Mouse (Mus musculus) hindbrain, postnatal 0 days (tissue): Measurements from ENCODE around the gene Zfp69. TPM values are rescaled to one million over a fixed set of nuclear protein-coding genes. Genes with fewer than 3 reads are reported as not detected.

ENCODE experiments used
- ATAC-seq: fragments of 200-750 bp; cut with Nextera tagmentation; 2 replicates; pipeline ENCODE4 v1.8.0; 2017; ENCODE audit warnings: mild to moderate bottlenecking, moderate TSS enrichment, moderate library complexity
- DNase-seq: peaks from one replicate; pipeline ENCODE4 v3.0.0-alpha.2; 2015; ENCODE audit warnings: low spot score
- H3K27ac ChIP-seq: fragments of 300-500 bp; sonication (generic); 2 replicates; pipeline ENCODE4 v1.5.1; 2014; ENCODE audit warnings: mild to moderate bottlenecking
- H3K27me3 ChIP-seq: fragments of 300-500 bp; sonication (generic); 2 replicates; pipeline ENCODE4 v1.6.1; 2014; ENCODE audit warnings: low read length, mixed read lengths; ENCODE audit not compliant: insufficient read depth
- H3K36me3 ChIP-seq: fragments of 300-500 bp; sonication (generic); 2 replicates; pipeline ENCODE4 v1.6.1; 2014; ENCODE audit warnings: low read length, mixed read lengths; ENCODE audit not compliant: insufficient read depth
- H3K4me1 ChIP-seq: fragments of 300-500 bp; sonication (generic); 2 replicates; pipeline ENCODE4 v1.6.1; 2014; ENCODE audit warnings: antibody characterized with exemption, low read length, mixed read lengths; ENCODE audit not compliant: insufficient read depth
- H3K4me2 ChIP-seq: fragments of 300-500 bp; sonication (generic); 2 replicates; pipeline ENCODE4 v1.6.1; 2014; ENCODE audit warnings: low read depth, mild to moderate bottlenecking, low read length, moderate library complexity, mixed read lengths
- H3K4me3 ChIP-seq: fragments of 300-500 bp; sonication (generic); 2 replicates; pipeline ENCODE4 v1.5.1; 2014; ENCODE audit warnings: low read length
- H3K9ac ChIP-seq: fragments of 300-500 bp; sonication (generic); replicated peaks from 2 replicates; pipeline ENCODE4 v1.6.1; 2014; ENCODE audit warnings: mild to moderate bottlenecking, low read length, moderate library complexity, mixed read lengths
- H3K9me3 ChIP-seq: fragments of 300-500 bp; sonication (generic); 2 replicates; pipeline ENCODE4 v1.6.1; 2016; ENCODE audit warnings: low read length, mixed read lengths
- CTCF ChIP-seq: IDR thresholded peaks from 2 replicates; pipeline ENCODE4 v1.5.1; 2016; ENCODE audit warnings: antibody characterized with exemption, control low read depth, low read depth
- WGBS: fragments of 180-500 bp; shearing (Covaris S2); extraction: QIAGEN DNeasy Blood & Tissue Kit; methylation state at CpG from one replicate; pipeline ENCODE4 v1.1.7; 2014; 5-methylcytosine and 5-hydroxymethylcytosine counted together
- polyA plus RNA-seq: library from polyadenylated mRNA; unstranded; fragments of >200 nt; fragmentation: Nextera tagmentation; extraction: Ambion mirVana; gene quantifications from 2 replicates; pipeline ENCODE4 v1.2.1, GENCODE M21; 2015
- total RNA-seq: library from RNA; depleted of rRNA; stranded (reverse); fragments of >200 nt; gene quantifications from 2 replicates; pipeline ENCODE4 v1.2.3, GENCODE M21; 2014

Gene Zfp69
- total and polyA plus RNA-seq, 2 experiments from 2014 or later, result 1.8 to 4.5 TPM

GRCm38 (mm10) chr4:120978221-120978620, 26.7 kb upstream of the Zfp69 start:
- Histone ChIP-seq H3K27me3 (no peaks in the 10 kb centered on the region), H3K4me3 (no peak overlapping the region), H3K4me2 (no peak overlapping the region), H3K36me3 (peaks cover 31% of the 10 kb centered on the region), H3K9me3 (no peaks in the 10 kb centered on the region), H3K9ac (no peak overlapping the region), H3K4me1 (no peaks in the 10 kb centered on the region), H3K27ac (no peak overlapping the region)
- no peak for ATAC-seq
- DNase-seq, result no peak
- WGBS, result 90% methylated on average over 3 of the region's 3 CpGs
- TF ChIP-seq CTCF, result no peak

DNA sequence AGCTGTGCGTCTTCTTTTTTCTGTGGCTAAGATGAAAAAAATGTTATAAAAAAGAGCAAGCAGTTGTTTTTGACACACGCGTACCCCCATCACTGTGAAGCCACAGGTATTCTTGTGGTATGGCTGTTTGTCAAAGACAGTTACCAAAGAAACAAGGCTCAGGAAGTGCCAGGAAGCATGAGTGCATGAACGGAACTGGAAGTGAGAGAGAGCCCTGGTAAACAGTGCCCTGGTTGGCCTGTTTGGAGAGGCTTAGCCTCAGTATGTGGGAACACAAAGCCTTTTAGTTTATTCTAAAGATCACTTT, 23.9 kb upstream of the Zfp69 start:
- H3K9ac ChIP-seq, result no peak overlapping the region
- H3K4me2 ChIP-seq, result no peak overlapping the region
- no peaks in the 10 kb centered on the region for H3K4me1 ChIP-seq
- no peak for TF ChIP-seq CTCF
- ATAC-seq (no peak), DNase-seq (no peak)
- peaks cover 43% of the 10 kb centered on the region for H3K36me3 ChIP-seq
- 93% methylated on average over 4 of the region's 4 CpGs for WGBS
- no peak overlapping the region for H3K27ac ChIP-seq
- H3K9me3 ChIP-seq, result no peaks in the 10 kb centered on the region
- H3K27me3 ChIP-seq, result no peaks in the 10 kb centered on the region
- H3K4me3 ChIP-seq, result no peak overlapping the region

- Histone ChIP-seq H3K9ac (no peak overlapping the region), H3K4me3 (no peak overlapping the region), H3K4me2 (no peak overlapping the region), H3K27ac (no peak overlapping the region), H3K4me1 (no peaks in the 10 kb centered on the region), H3K27me3 (no peaks in the 10 kb centered on the region), H3K36me3 (peaks cover 39% of the 10 kb centered on the region), H3K9me3 (no peaks in the 10 kb centered on the region)
- ATAC-seq (no peak), DNase-seq (no peak)
- 84% methylated on average over 11 of the region's 11 CpGs for WGBS
- no peak for TF ChIP-seq CTCF
Measured at GRCm38 (mm10) chr4:120974711-120975427, 23.4 kb upstream of the Zfp69 start.

DNA sequence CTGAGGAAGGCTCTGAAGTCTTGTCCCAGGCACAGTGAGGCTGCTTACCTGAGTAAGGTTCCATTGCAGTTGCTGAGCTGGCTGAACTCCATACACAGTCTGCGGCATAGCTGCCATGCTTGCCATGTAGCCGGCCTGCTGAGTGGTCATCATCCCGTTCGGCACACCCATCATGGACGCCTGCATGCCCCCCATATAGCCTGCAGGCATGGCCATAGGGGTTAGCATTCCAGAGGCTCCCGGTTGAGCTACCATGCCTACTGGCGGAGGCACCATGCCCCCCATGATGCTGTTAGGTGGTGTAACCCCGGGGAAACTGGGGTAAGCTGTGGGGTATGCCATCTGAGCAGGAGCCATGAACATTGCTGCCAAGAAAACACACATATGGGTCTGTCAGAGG, 20.3 kb upstream of the Zfp69 start:
- Histone ChIP-seq H3K9me3 (no peaks in the 10 kb centered on the region), H3K9ac (no peak overlapping the region), H3K27ac (no peak overlapping the region), H3K27me3 (no peaks in the 10 kb centered on the region), H3K4me3 (no peak overlapping the region), H3K4me2 (no peak overlapping the region), H3K36me3 (peaks cover 53% of the 10 kb centered on the region), H3K4me1 (no peaks in the 10 kb centered on the region)
- WGBS, result 88% methylated on average over 8 of the region's 8 CpGs
- ATAC-seq, result no peak
- no peak for TF ChIP-seq CTCF
- no peak for DNase-seq

DNA sequence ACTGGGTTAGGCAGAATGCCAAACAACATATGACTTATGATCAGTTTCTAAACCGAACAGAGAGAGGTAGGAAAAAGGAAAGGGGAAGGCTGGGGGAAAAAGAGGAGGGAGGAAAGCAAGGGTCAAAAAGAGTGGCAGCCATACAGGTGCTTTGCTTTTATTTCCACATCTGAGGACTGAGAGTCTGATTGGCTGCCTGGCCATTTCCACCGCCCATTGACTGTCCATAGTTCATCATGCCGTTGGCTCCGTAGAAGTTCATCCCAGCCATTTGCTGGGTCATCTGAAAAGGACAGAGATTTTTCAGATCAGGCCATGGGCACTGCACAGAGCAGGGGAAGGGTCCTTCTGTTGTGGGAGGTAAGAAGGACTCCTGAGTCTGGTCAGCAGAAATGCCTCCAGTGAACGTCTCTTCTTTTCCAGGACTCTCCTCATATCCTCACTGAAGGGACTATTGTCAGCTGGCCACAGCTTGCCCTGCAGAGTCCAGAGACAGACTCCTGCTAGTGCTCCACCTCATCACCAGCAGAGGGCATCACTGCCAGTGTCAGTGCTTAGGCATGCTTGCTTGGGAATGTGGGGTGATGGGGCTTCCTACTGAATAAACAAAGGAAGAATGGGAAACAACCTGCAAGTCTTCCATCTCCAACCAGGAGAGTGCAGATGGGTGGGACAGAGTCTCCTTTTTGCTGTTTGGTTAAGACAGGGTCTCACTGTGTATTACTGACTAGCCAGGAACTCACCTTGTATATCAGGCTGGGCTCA, 18.1 kb upstream of the Zfp69 start:
- ATAC-seq (peak; percentile 72; the same call in 1 of the 2 replicates), DNase-seq (peak; percentile 66)
- 84% methylated on average over 5 of the region's 5 CpGs for WGBS
- TF ChIP-seq CTCF, result peak; percentile 74
- no peak overlapping the region for H3K4me3 ChIP-seq
- no peak overlapping the region for H3K9ac ChIP-seq
- H3K27me3 ChIP-seq, result no peaks in the 10 kb centered on the region
- no peaks in the 10 kb centered on the region for H3K4me1 ChIP-seq
- H3K36me3 ChIP-seq, result peaks cover 44% of the 10 kb centered on the region
- no peak overlapping the region for H3K4me2 ChIP-seq
- no peak overlapping the region for H3K27ac ChIP-seq
- no peaks in the 10 kb centered on the region for H3K9me3 ChIP-seq

DNA sequence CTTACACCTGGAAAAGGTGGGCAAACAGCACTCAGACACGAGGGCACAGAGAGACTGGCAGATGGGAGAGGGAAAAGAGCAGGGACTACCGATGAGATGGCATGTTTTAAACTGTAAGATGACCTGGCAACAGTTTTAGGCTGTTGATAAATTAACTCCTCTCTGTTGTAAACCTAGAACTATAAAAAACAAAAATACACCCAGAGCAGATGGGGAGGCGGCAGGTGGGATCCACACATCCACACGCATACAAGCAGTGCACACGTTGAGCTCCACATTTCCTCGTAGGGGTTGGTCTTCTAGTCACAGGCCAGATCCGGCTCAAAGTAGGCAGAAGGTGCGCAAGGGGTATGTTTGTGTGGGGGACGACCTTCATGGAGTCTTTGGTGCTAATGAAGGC, 17.0 kb upstream of the Zfp69 start:
- DNase-seq, result no peak
- 89% methylated on average over 9 of the region's 9 CpGs for WGBS
- no peak overlapping the region for H3K27ac ChIP-seq
- no peaks in the 10 kb centered on the region for H3K4me1 ChIP-seq
- no peaks in the 10 kb centered on the region for H3K27me3 ChIP-seq
- no peaks in the 10 kb centered on the region for H3K9me3 ChIP-seq
- H3K36me3 ChIP-seq, result peaks cover 35% of the 10 kb centered on the region
- no peak overlapping the region for H3K9ac ChIP-seq
- TF ChIP-seq CTCF, result no peak
- ATAC-seq, result no peak
- no peak overlapping the region for H3K4me2 ChIP-seq
- no peak overlapping the region for H3K4me3 ChIP-seq

- Histone ChIP-seq H3K27me3 (no peaks in the 10 kb centered on the region), H3K9ac (no peak overlapping the region), H3K36me3 (no peaks in the 10 kb centered on the region), H3K27ac (no peak overlapping the region), H3K4me1 (no peaks in the 10 kb centered on the region), H3K9me3 (no peaks in the 10 kb centered on the region), H3K4me2 (no peak overlapping the region), H3K4me3 (no peak overlapping the region)
- no peak for ATAC-seq
- no peak for TF ChIP-seq CTCF
- WGBS, result 89% methylated on average over 1 of the region's 1 CpGs
- DNase-seq, result no peak
Measured at GRCm38 (mm10) chr4:120955586-120955985, 4.1 kb upstream of the Zfp69 start.
